Mouse (Mus musculus) splenic B cell, adult 2 months (primary cell): ENCODE results near the gene 2210011C24Rik.
"Not testable (repeated sequence)": the region's sequence is repeated elsewhere in the genome, so short reads cannot be mapped to it uniquely, and the experiment has no call there.

Source experiments
- DNase-seq: peaks from one replicate; pipeline ENCODE4 v3.0.0-alpha.2; 2011; ENCODE audit warnings: low read depth, low spot score
- H3K27me3 ChIP-seq: 2 replicates; pipeline ENCODE4 v1.6.1; 2012; ENCODE audit warnings: mild to moderate bottlenecking, low read length, moderate library complexity, mixed read lengths; ENCODE audit not compliant: control insufficient read depth, poor library complexity, insufficient read depth, severe bottlenecking
- H3K36me3 ChIP-seq: 2 replicates; pipeline ENCODE4 v1.6.1; 2012; ENCODE audit warnings: mild to moderate bottlenecking, low read length, moderate library complexity, mixed read lengths; ENCODE audit not compliant: control insufficient read depth, poor library complexity, insufficient read depth, severe bottlenecking

The 2210011C24Rik gene

GRCm38 (mm10) chr8:84029272-84029671 lies 17.3 kb upstream of the 2210011C24Rik start:
- Histone ChIP-seq H3K36me3 (peaks cover 5% of the 10 kb centered on the region), H3K27me3 (no peaks in the 10 kb centered on the region; the same call in 1 of the 2 replicates)
- DNase-seq = no peak

- Histone ChIP-seq H3K27me3 (no peaks in the 10 kb centered on the region; the same call in 1 of the 2 replicates), H3K36me3 (peaks cover 2% of the 10 kb centered on the region)
- DNase-seq = peak; percentile 79
Observed at GRCm38 (mm10) chr8:84027449-84027848, 15.5 kb upstream of the 2210011C24Rik start.

- H3K27me3 ChIP-seq = no peaks in the 10 kb centered on the region; the same call in 1 of the 2 replicates
- peak; percentile 35 for DNase-seq
- H3K36me3 ChIP-seq = peaks cover under 1% of the 10 kb centered on the region; the same call in 1 of the 2 replicates
Observed at GRCm38 (mm10) chr8:84025863-84026262, 13.9 kb upstream of the 2210011C24Rik start.

GRCm38 (mm10) chr8:84024171-84024570 lies 12.2 kb upstream of the 2210011C24Rik start:
- DNase-seq = peak; percentile 68
- H3K27me3 ChIP-seq = no peaks in the 10 kb centered on the region; the same call in 1 of the 2 replicates
- H3K36me3 ChIP-seq = no peaks in the 10 kb centered on the region

GRCm38 (mm10) chr8:84023631-84024030 lies 11.7 kb upstream of the 2210011C24Rik start:
- DNase-seq = no peak
- H3K36me3 ChIP-seq = no peaks in the 10 kb centered on the region
- no peaks in the 10 kb centered on the region; the same call in 1 of the 2 replicates for H3K27me3 ChIP-seq

GRCm38 (mm10) chr8:84023085-84023484 lies 11.1 kb upstream of the 2210011C24Rik start:
- Histone ChIP-seq H3K27me3 (no peaks in the 10 kb centered on the region; the same call in 1 of the 2 replicates), H3K36me3 (no peaks in the 10 kb centered on the region)
- no peak for DNase-seq

GRCm38 (mm10) chr8:84021569-84021968 lies 9.6 kb upstream of the 2210011C24Rik start:
- DNase-seq = no peak
- Histone ChIP-seq H3K36me3 (no peaks in the 10 kb centered on the region), H3K27me3 (no peaks in the 10 kb centered on the region; the same call in 1 of the 2 replicates)

GRCm38 (mm10) chr8:84021096-84021495 lies 9.1 kb upstream of the 2210011C24Rik start, which contains the start of gene Palm3:
Gene Palm3 (plus strand): TSS chr8:84021471.
- no peaks in the 10 kb centered on the region; the same call in 1 of the 2 replicates for H3K27me3 ChIP-seq
- DNase-seq = no peak
- H3K36me3 ChIP-seq = no peaks in the 10 kb centered on the region

- Histone ChIP-seq H3K27me3 (no peaks in the 10 kb centered on the region), H3K36me3 (no peaks in the 10 kb centered on the region)
Observed at GRCm38 (mm10) chr8:84019738-84020137, 7.8 kb upstream of the 2210011C24Rik start.

GRCm38 (mm10) chr8:84015833-84016232 lies 3.9 kb upstream of the 2210011C24Rik start:
- no peak for DNase-seq
- Histone ChIP-seq H3K27me3 (no peaks in the 10 kb centered on the region), H3K36me3 (no peaks in the 10 kb centered on the region)

More at GRCm38 (mm10) chr8:84019738-84020137, 7.8 kb upstream of the 2210011C24Rik start:
- DNase-seq = no peak

GRCm38 (mm10) chr8:84012499-84013165 lies 661 bp upstream of the 2210011C24Rik start:
- no peaks in the 10 kb centered on the region for H3K36me3 ChIP-seq
- peak; percentile 26 for DNase-seq
- H3K27me3 ChIP-seq = no peaks in the 10 kb centered on the region

- H3K27me3 ChIP-seq = no peaks in the 10 kb centered on the region
- no peaks in the 10 kb centered on the region for H3K36me3 ChIP-seq
- peak; percentile 80 for DNase-seq
Observed at GRCm38 (mm10) chr8:84010625-84011611, 1.1 kb downstream of the 2210011C24Rik start.

GRCm38 (mm10) chr8:84009876-84010275 lies 2.1 kb downstream of the 2210011C24Rik start:
- DNase-seq = peak; percentile 86
- H3K27me3 ChIP-seq = no peaks in the 10 kb centered on the region
- no peaks in the 10 kb centered on the region for H3K36me3 ChIP-seq

- DNase-seq = no peak
- Histone ChIP-seq H3K27me3 (no peaks in the 10 kb centered on the region), H3K36me3 (no peaks in the 10 kb centered on the region)
Observed at GRCm38 (mm10) chr8:84008362-84008761, 3.6 kb downstream of the 2210011C24Rik start.

- H3K36me3 ChIP-seq, DNase-seq: not testable (repeated sequence)
Observed at GRCm38 (mm10) chr8:84005502-84005901, 6.5 kb downstream of the 2210011C24Rik start.

More at GRCm38 (mm10) chr8:84005502-84005901, 6.5 kb downstream of the 2210011C24Rik start:
- not testable (repeated sequence) for H3K27me3 ChIP-seq
